Mouse (Mus musculus): ENCODE measurements around the gene Nop10.

GRCm38 (mm10) chr2:112254675-112255515 lies 6.8 kb upstream of the Nop10 start:
- TF ChIP-seq CTCF (IDR thresholded peaks at IDR 0.05; ENCODE audit: low read depth) (no peak), EP300 (IDR thresholded peaks at IDR 0.05; ENCODE audit: low read depth) (no peak)
